Mouse (Mus musculus) forebrain, embryonic 15.5 days (tissue): ENCODE results near the gene Washc2. TPM values are rescaled to one million over a fixed set of nuclear protein-coding genes. Genes with fewer than 3 reads are reported as not detected.

Experiments used
- polyA plus RNA-seq: library from polyadenylated mRNA; unstranded; fragments of >200 nt; fragmentation: Nextera tagmentation; extraction: Ambion mirVana; gene quantifications from 2 replicates; pipeline ENCODE4 v1.2.1, GENCODE M21; 2015

The Washc2 gene
- polyA plus RNA-seq, 1 experiment from 2014 or later, result 58.1 TPM

Other genes with a start within 250 kb of the Washc2 start
- 13.5 and 21.4 TPM in 2 replicates for gene Plxnd1, start 213.0 kb upstream of the Washc2 start, polyA plus RNA-seq
- 36.5 and 36.7 TPM in 2 replicates for gene Tmcc1, start 14.6 kb upstream of the Washc2 start, polyA plus RNA-seq
- 8.1 and 8.3 TPM in 2 replicates for gene Zfand4, start 56.2 kb downstream of the Washc2 start, polyA plus RNA-seq
- gene March8, start 130.0 kb downstream of the Washc2 start, polyA plus RNA-seq, result 52.3 and 55.7 TPM in 2 replicates